Mouse (Mus musculus): ENCODE measurements around the gene Tbc1d4. TPM values are rescaled to one million over a fixed set of nuclear protein-coding genes. Genes with fewer than 3 reads are reported as not detected.

The Tbc1d4 gene
- total and polyA plus RNA-seq, 2 experiments from 2014 or later, result 5.7 to 21.0 TPM

- no peak for TF ChIP-seq CTCF (IDR thresholded peaks at IDR 0.05)
- WGBS, result 90% methylated on average over 4 of the region's 4 CpGs
These were observed 41.6 kb upstream of the Tbc1d4 start for GRCm38 (mm10) chr14:101650551-101650950.

GRCm38 (mm10) chr14:101644948-101645347 lies 36.0 kb upstream of the Tbc1d4 start:
- no peak overlapping the region for H3K27ac ChIP-seq (ENCODE audit: low read depth, low read length)
- TF ChIP-seq CTCF (IDR thresholded peaks at IDR 0.05), result no peak
- H3K4me1 ChIP-seq (ENCODE audit: insufficient read depth, low read length), result no peaks in the 10 kb centered on the region
- no peaks in the 10 kb centered on the region for H3K27me3 ChIP-seq (ENCODE audit: insufficient read depth, low read length)
- 90% methylated on average over 1 of the region's 1 CpGs for WGBS
- no peak overlapping the region for H3K4me3 ChIP-seq (ENCODE audit: low read depth, low read length)
- no peak overlapping the region for H3K4me2 ChIP-seq (ENCODE audit: low read depth, low read length, poor library complexity, severe bottlenecking)
- no peaks in the 10 kb centered on the region for H3K36me3 ChIP-seq (ENCODE audit: insufficient read depth, low read length)
- no peak for ATAC-seq (ENCODE audit: low FRiP score)
- no peaks in the 10 kb centered on the region for H3K9me3 ChIP-seq (ENCODE audit: low read length)
- H3K9ac ChIP-seq (replicated peaks; ENCODE audit: low read length, poor library complexity, severe bottlenecking), result no peak overlapping the region
- no peak for DNase-seq (ENCODE audit: low spot score)

More at GRCm38 (mm10) chr14:101650551-101650950, 41.6 kb upstream of the Tbc1d4 start:
- Histone ChIP-seq H3K36me3 (ENCODE audit: insufficient read depth, low read length) (no peaks in the 10 kb centered on the region), H3K4me1 (ENCODE audit: insufficient read depth, low read length) (peaks cover 4% of the 10 kb centered on the region; the same call in 1 of the 2 replicates), H3K9ac (replicated peaks; ENCODE audit: low read length, poor library complexity, severe bottlenecking) (no peak overlapping the region), H3K4me2 (ENCODE audit: low read depth, low read length, poor library complexity, severe bottlenecking) (no peak overlapping the region), H3K27me3 (ENCODE audit: insufficient read depth, low read length) (no peaks in the 10 kb centered on the region), H3K9me3 (ENCODE audit: low read length) (no peaks in the 10 kb centered on the region), H3K27ac (ENCODE audit: low read depth, low read length) (no peak overlapping the region), H3K4me3 (ENCODE audit: low read depth, low read length) (no peak overlapping the region)
- DNase-seq (ENCODE audit: low spot score), result no peak
- no peak for ATAC-seq (ENCODE audit: low FRiP score)

- DNase-seq (ENCODE audit: low spot score) (peak; percentile 98), ATAC-seq (ENCODE audit: low FRiP score) (peak; percentile 99)
- no peaks in the 10 kb centered on the region for H3K27me3 ChIP-seq (ENCODE audit: insufficient read depth, low read length)
- 0% methylated on average over 39 of the region's 39 CpGs for WGBS
- peak within 1 kb of the TSS; percentile 86 for H3K27ac ChIP-seq (ENCODE audit: low read depth, low read length)
- H3K36me3 ChIP-seq (ENCODE audit: insufficient read depth, low read length), result peaks cover 5% of the 10 kb centered on the region; the same call in 1 of the 2 replicates
- no peaks in the 10 kb centered on the region for H3K4me1 ChIP-seq (ENCODE audit: insufficient read depth, low read length)
- peak within 1 kb of the TSS; percentile 65 for H3K4me2 ChIP-seq (ENCODE audit: low read depth, low read length, poor library complexity, severe bottlenecking)
- peak within 1 kb of the TSS; percentile 67 for H3K4me3 ChIP-seq (ENCODE audit: low read depth, low read length)
- TF ChIP-seq CTCF (IDR thresholded peaks at IDR 0.05), result peak; percentile 36; the same call in 1 of the 2 replicates
- H3K9ac ChIP-seq (replicated peaks; ENCODE audit: low read length, poor library complexity, severe bottlenecking), result peak within 1 kb of the TSS; percentile 88
- H3K9me3 ChIP-seq (ENCODE audit: low read length), result no peaks in the 10 kb centered on the region
These were observed 31.3 kb upstream of the Tbc1d4 start, which contains the start of gene Commd6 for GRCm38 (mm10) chr14:101640153-101640843. TSS of gene Commd6 (minus strand) at chr14:101640686.

- WGBS, result 90% methylated on average over 6 of the region's 6 CpGs
- TF ChIP-seq CTCF (IDR thresholded peaks at IDR 0.05), result no peak
- H3K36me3 ChIP-seq (ENCODE audit: insufficient read depth, low read length), result peaks cover 14% of the 10 kb centered on the region; the same call in 1 of the 2 replicates
These were observed 28.4 kb upstream of the Tbc1d4 start for GRCm38 (mm10) chr14:101637381-101637780.

GRCm38 (mm10) chr14:101635765-101636164 lies 26.8 kb upstream of the Tbc1d4 start:
- H3K4me2 ChIP-seq (ENCODE audit: low read depth, low read length, poor library complexity, severe bottlenecking), result no peak overlapping the region
- ATAC-seq (ENCODE audit: low FRiP score) (no peak), DNase-seq (ENCODE audit: low spot score) (no peak)
- no peaks in the 10 kb centered on the region for H3K27me3 ChIP-seq (ENCODE audit: insufficient read depth, low read length)
- H3K9me3 ChIP-seq (ENCODE audit: low read length), result no peaks in the 10 kb centered on the region
- no peaks in the 10 kb centered on the region for H3K4me1 ChIP-seq (ENCODE audit: insufficient read depth, low read length)
- WGBS, result 100% methylated on average over 1 of the region's 1 CpGs
- peak; percentile 39 for TF ChIP-seq CTCF (IDR thresholded peaks at IDR 0.05)
- H3K9ac ChIP-seq (replicated peaks; ENCODE audit: low read length, poor library complexity, severe bottlenecking), result no peak overlapping the region
- peaks cover 14% of the 10 kb centered on the region; the same call in 1 of the 2 replicates for H3K36me3 ChIP-seq (ENCODE audit: insufficient read depth, low read length)
- no peak overlapping the region for H3K27ac ChIP-seq (ENCODE audit: low read depth, low read length)
- H3K4me3 ChIP-seq (ENCODE audit: low read depth, low read length), result no peak overlapping the region

More at GRCm38 (mm10) chr14:101637381-101637780, 28.4 kb upstream of the Tbc1d4 start:
- Histone ChIP-seq H3K4me2 (ENCODE audit: low read depth, low read length, poor library complexity, severe bottlenecking) (no peak overlapping the region), H3K4me3 (ENCODE audit: low read depth, low read length) (no peak overlapping the region), H3K27ac (ENCODE audit: low read depth, low read length) (no peak overlapping the region), H3K4me1 (ENCODE audit: insufficient read depth, low read length) (no peaks in the 10 kb centered on the region), H3K9me3 (ENCODE audit: low read length) (no peaks in the 10 kb centered on the region), H3K9ac (replicated peaks; ENCODE audit: low read length, poor library complexity, severe bottlenecking) (no peak overlapping the region), H3K27me3 (ENCODE audit: insufficient read depth, low read length) (no peaks in the 10 kb centered on the region)
- no peak for ATAC-seq (ENCODE audit: low FRiP score)
- no peak for DNase-seq (ENCODE audit: low spot score)

GRCm38 (mm10) chr14:101630548-101630947 lies 21.6 kb upstream of the Tbc1d4 start:
- no peaks in the 10 kb centered on the region for H3K4me1 ChIP-seq (ENCODE audit: insufficient read depth, low read length)
- no peak for TF ChIP-seq CTCF (IDR thresholded peaks at IDR 0.05)
- DNase-seq (ENCODE audit: low spot score), result no peak
- H3K27me3 ChIP-seq (ENCODE audit: insufficient read depth, low read length), result no peaks in the 10 kb centered on the region
- H3K27ac ChIP-seq (ENCODE audit: low read depth, low read length), result no peak overlapping the region
- no peak overlapping the region for H3K4me2 ChIP-seq (ENCODE audit: low read depth, low read length, poor library complexity, severe bottlenecking)
- H3K9ac ChIP-seq (replicated peaks; ENCODE audit: low read length, poor library complexity, severe bottlenecking), result no peak overlapping the region
- WGBS, result 91% methylated on average over 2 of the region's 2 CpGs
- H3K36me3 ChIP-seq (ENCODE audit: insufficient read depth, low read length), result peaks cover 11% of the 10 kb centered on the region; the same call in 1 of the 2 replicates
- no peak for ATAC-seq (ENCODE audit: low FRiP score)
- no peak overlapping the region for H3K4me3 ChIP-seq (ENCODE audit: low read depth, low read length)
- H3K9me3 ChIP-seq (ENCODE audit: low read length), result no peaks in the 10 kb centered on the region

All from midbrain, postnatal 0 days (tissue).